Mouse (Mus musculus) thymus, adult 2 months (tissue): ENCODE results near the gene Dcaf1. TPM values are rescaled to one million over a fixed set of nuclear protein-coding genes. Genes with fewer than 3 reads are reported as not detected.
A peak's percentile ranks its signal among the peaks of the same experiment; 100 is the strongest.

Experiments used
- DNase-seq: peaks from one replicate; pipeline ENCODE4 v3.0.0; 2021
- H3K27ac ChIP-seq: fragments of 200-500 bp; 2 replicates; pipeline ENCODE4 v1.5.1; 2012; ENCODE audit warnings: low read length, control low read depth; ENCODE audit not compliant: control insufficient read depth, insufficient read depth
- H3K27me3 ChIP-seq: fragments of 200-500 bp; 2 replicates; pipeline ENCODE4 v1.6.1; 2012; ENCODE audit warnings: mild to moderate bottlenecking, low read length, moderate library complexity, mixed read lengths; ENCODE audit not compliant: control insufficient read depth, insufficient read depth
- H3K36me3 ChIP-seq: fragments of 200-500 bp; 2 replicates; pipeline ENCODE4 v1.6.1; 2012; ENCODE audit warnings: mild to moderate bottlenecking, low read length, moderate library complexity; ENCODE audit not compliant: control insufficient read depth, insufficient read depth
- H3K4me1 ChIP-seq: fragments of 200-500 bp; replicated peaks from 2 replicates; pipeline ENCODE4 v1.6.1; 2012; ENCODE audit warnings: low read length; ENCODE audit not compliant: control insufficient read depth, insufficient read depth
- H3K4me3 ChIP-seq: fragments of 200-500 bp; 2 replicates; pipeline ENCODE4 v1.5.1; 2012; ENCODE audit warnings: mild to moderate bottlenecking, low read length, control low read depth, moderate library complexity; ENCODE audit not compliant: control insufficient read depth, insufficient read depth
- CTCF ChIP-seq: fragments of 200-500 bp; IDR thresholded peaks from 2 replicates; pipeline ENCODE4 v1.5.1; 2012; ENCODE audit warnings: mild to moderate bottlenecking, control low read depth, low read length, moderate library complexity, borderline replicate concordance; ENCODE audit not compliant: control insufficient read depth, poor library complexity, insufficient read depth; ENCODE audit errors: extremely low read depth
- POLR2A ChIP-seq: fragments of 200-500 bp; IDR thresholded peaks from 2 replicates; pipeline ENCODE4 v1.6.1; 2012; ENCODE audit warnings: mild to moderate bottlenecking, low read length, control low read depth, moderate library complexity; ENCODE audit not compliant: control insufficient read depth, poor library complexity, insufficient read depth; ENCODE audit errors: extremely low read depth
- WGBS: fragments of 180-500 bp; shearing (Covaris S2); methylation state at CpG from one replicate; pipeline ENCODE4 v1.1.7; 2018; 5-methylcytosine and 5-hydroxymethylcytosine counted together
- polyA plus RNA-seq: library from polyadenylated mRNA; depleted of rRNA; stranded (reverse); fragments of >200 nt; gene quantifications from 2 replicates; pipeline ENCODE4 v1.2.3, GENCODE M21; 2012

The Dcaf1 gene
- polyA plus RNA-seq, 1 experiment: 26.1 TPM

DNA sequence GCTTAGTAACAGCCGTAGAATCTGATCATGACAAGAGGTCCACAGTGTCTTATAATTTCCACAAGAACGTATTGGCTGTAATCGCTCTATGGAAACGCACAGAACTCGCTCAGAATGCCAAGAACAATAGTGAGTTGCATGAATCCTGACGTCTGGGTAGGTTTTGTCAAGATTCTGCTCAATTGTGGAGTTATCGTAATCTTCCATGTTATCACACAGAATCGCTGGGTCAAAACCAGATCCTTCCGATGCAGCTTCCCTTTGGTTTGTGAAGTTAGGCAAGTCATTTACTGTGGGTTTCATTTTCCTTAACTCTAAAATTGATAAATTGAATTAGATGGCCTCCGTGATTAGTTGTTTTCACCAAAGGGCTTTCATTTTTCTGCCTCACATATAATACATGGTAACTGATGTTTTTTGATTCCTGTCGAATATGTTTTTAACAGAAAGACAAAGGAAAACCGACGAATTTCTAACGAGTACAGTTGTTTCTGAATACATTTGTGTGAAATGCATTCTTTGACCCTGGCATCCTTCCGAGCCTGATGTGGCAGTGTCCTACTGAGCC lies 540 bp upstream of the Dcaf1 start:
- no peaks in the 10 kb centered on the region for H3K36me3 ChIP-seq
- H3K4me1 ChIP-seq: peaks cover 3% of the 10 kb centered on the region; the same call in 1 of the 2 replicates
- TF ChIP-seq POLR2A (no peak), CTCF (no peak)
- H3K27me3 ChIP-seq: no peaks in the 10 kb centered on the region
- peak; percentile 15 for DNase-seq
- no peak overlapping the region for H3K4me3 ChIP-seq
- no peak overlapping the region for H3K27ac ChIP-seq
- WGBS: 13% methylated on average over 15 of the region's 15 CpGs

DNA sequence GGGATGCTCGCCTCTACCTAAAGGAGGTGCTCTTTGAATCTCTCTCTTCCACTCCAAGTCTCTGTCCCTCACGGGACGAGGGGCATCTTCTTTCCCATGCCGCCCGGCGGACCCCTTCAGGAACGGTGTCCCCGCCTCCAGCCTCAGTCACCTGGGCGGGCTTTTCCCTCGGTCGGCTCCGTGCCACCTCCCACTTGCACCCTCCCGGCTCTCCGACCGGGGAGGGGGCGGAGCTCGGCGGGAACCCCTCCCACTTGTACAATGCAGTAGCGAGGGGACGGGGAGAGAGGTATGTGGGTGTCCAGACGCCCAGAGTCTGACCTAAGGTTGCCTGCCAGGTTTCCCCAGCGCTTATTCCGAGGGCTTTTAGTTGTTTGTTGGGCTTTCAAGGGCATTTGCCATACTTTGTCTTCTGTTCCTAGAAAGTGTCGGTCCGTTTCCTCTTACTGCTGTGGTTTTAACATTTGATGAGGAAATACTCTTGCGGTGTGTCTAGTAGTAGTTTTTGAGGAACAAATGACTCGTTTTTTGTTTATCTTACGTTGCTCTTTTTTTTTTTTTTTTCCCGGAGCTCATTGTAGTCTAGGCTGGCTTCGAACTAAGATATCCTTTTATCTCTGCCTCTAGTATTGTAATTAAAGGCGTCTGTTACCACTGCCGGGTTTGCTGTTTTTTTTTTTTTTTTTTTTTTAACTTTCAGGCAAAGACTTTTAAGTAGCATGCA lies 869 bp downstream of the Dcaf1 start:
- DNase-seq: peak; percentile 90
- TF ChIP-seq CTCF (0 out of 2 replicates have a peak, but pooled peaks have one; percentile 37), POLR2A (no peak)
- WGBS: under 1% methylated on average over 32 of the region's 32 CpGs
- H3K36me3 ChIP-seq: no peaks in the 10 kb centered on the region
- H3K4me3 ChIP-seq: peak overlapping the region; percentile 55
- H3K4me1 ChIP-seq: peaks cover 3% of the 10 kb centered on the region; the same call in 1 of the 2 replicates
- peak overlapping the region; percentile 59; the same call in 1 of the 2 replicates for H3K27ac ChIP-seq
- H3K27me3 ChIP-seq: no peaks in the 10 kb centered on the region

DNA sequence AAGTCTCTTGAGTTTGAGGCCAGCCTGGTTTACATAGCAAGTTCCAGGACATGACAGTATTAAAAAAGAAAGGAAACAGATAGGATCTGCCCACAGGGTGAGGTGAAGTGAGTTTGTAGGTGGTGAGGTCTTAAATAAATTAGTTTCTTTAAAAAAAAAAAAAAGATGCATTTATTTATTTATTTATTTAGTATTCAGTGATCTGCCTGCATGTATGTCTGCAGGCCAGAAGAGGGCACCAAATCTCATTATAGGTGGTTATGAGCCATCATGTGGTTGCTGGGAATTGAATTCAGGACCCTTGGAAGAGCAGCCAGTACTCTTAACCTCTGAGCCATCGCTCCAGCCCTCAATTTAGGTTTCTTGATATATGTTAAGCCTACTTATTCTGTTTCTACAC lies 18.9 kb downstream of the Dcaf1 start:
- 98% methylated on average over 1 of the region's 1 CpGs for WGBS
- Histone ChIP-seq H3K4me1 (no peaks in the 10 kb centered on the region), H3K27ac (no peak overlapping the region), H3K4me3 (no peak overlapping the region), H3K36me3 (peaks cover 72% of the 10 kb centered on the region), H3K27me3 (no peaks in the 10 kb centered on the region)
- TF ChIP-seq CTCF (no peak), POLR2A (no peak)
- no peak for DNase-seq

DNA sequence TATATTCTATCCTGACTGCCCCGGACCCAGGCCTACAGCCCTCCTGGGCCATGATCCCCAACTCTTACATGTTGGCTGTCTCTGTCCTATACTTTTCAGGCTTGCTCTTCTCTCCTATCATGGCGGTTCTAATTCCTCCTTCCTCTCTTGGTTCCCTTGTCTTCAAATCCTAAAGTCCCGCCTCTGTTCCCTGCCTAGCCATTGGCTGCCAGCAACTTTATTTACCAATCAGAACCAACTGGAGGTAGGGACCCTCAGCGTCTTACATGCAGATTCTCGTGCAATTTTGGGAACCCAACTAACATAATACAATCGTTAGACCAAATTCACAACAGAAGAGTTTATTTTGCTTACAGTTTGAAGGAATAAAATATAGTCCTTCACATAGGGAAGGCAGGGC lies 21.1 kb downstream of the Dcaf1 start:
- Histone ChIP-seq H3K36me3 (peaks cover 72% of the 10 kb centered on the region), H3K4me1 (no peaks in the 10 kb centered on the region), H3K4me3 (no peak overlapping the region), H3K27ac (no peak overlapping the region), H3K27me3 (no peaks in the 10 kb centered on the region)
- WGBS: 94% methylated on average over 6 of the region's 6 CpGs
- DNase-seq: no peak
- TF ChIP-seq CTCF: no peak
- TF ChIP-seq POLR2A: no peak

DNA sequence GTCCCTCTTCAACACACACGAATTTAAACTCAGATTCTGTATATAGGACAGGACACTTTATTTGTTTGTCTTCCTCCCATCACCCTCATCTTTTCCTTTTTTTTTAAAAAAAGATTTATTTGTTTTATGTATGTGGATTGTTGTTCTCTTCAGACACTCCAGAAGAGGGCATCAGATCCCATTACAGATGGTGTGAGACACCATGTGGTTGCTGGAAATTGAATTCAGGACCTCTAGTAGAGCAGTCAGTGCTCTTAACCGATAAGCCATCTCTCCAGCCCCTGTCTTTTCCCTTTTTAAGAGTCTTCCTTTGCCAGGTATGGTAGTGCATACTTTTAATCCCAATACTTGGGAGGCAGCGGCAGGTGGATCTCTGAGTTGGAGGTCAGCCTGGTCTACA lies 35.0 kb downstream of the Dcaf1 start:
- TF ChIP-seq POLR2A: no peak
- TF ChIP-seq CTCF: no peak
- no peak overlapping the region for H3K4me3 ChIP-seq
- H3K27me3 ChIP-seq: no peaks in the 10 kb centered on the region
- DNase-seq: no peak
- H3K27ac ChIP-seq: no peak overlapping the region
- H3K4me1 ChIP-seq: no peaks in the 10 kb centered on the region
- WGBS: 86% methylated on average over 3 of the region's 3 CpGs
- peaks cover 68% of the 10 kb centered on the region for H3K36me3 ChIP-seq

DNA sequence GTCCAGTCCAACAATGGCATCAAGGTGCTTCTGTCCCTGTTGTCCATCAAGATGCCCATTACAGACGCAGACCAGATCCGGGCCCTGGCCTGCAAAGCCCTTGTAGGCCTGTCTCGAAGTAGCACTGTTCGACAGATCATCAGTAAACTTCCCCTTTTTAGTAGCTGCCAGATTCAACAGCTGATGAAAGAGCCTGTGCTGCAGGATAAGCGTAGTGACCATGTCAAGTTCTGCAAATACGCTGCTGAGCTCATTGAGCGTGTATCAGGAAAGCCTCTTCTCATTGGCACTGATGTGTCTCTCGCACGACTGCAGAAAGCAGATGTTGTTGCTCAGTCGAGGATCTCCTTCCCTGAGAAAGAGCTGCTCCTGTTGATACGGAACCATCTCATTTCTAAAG lies 36.4 kb downstream of the Dcaf1 start:
- Histone ChIP-seq H3K4me1 (no peaks in the 10 kb centered on the region), H3K36me3 (peaks cover 64% of the 10 kb centered on the region), H3K27me3 (no peaks in the 10 kb centered on the region), H3K4me3 (no peak overlapping the region), H3K27ac (no peak overlapping the region)
- TF ChIP-seq POLR2A: no peak
- TF ChIP-seq CTCF: no peak
- no peak for DNase-seq
- 80% methylated on average over 11 of the region's 11 CpGs for WGBS

DNA sequence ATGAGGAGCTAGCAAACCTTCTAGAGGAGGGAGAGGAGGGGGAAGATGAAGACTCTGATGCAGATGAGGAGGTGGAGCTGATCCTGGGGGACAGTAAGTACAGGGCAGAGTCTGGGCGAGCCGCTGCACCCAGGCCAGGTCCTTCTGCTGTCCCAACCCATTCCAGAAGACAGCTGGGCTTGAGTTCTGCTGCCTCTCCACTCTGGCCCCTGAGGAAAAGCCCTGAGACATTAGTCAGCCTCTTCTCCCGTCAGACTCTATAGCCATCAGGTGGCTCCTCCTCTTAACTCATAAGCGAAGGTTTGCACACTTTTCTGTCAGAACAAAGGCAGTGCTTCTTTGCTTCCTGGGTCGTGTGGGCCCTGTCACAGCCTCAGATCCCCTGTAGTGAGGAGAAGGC lies 52.5 kb downstream of the Dcaf1 start:
- no peak overlapping the region for H3K27ac ChIP-seq
- peaks cover 55% of the 10 kb centered on the region for H3K36me3 ChIP-seq
- no peaks in the 10 kb centered on the region for H3K4me1 ChIP-seq
- DNase-seq: no peak
- no peaks in the 10 kb centered on the region for H3K27me3 ChIP-seq
- no peak for TF ChIP-seq CTCF
- no peak for TF ChIP-seq POLR2A
- H3K4me3 ChIP-seq: no peak overlapping the region
- WGBS: 96% methylated on average over 5 of the region's 5 CpGs
